Mouse (Mus musculus): ENCODE data around the gene Brca1.
"Not testable (repeated sequence)": the region's sequence is repeated elsewhere in the genome, so short reads cannot be mapped to it uniquely, and the experiment has no call there.

Gene Brca1

DNA sequence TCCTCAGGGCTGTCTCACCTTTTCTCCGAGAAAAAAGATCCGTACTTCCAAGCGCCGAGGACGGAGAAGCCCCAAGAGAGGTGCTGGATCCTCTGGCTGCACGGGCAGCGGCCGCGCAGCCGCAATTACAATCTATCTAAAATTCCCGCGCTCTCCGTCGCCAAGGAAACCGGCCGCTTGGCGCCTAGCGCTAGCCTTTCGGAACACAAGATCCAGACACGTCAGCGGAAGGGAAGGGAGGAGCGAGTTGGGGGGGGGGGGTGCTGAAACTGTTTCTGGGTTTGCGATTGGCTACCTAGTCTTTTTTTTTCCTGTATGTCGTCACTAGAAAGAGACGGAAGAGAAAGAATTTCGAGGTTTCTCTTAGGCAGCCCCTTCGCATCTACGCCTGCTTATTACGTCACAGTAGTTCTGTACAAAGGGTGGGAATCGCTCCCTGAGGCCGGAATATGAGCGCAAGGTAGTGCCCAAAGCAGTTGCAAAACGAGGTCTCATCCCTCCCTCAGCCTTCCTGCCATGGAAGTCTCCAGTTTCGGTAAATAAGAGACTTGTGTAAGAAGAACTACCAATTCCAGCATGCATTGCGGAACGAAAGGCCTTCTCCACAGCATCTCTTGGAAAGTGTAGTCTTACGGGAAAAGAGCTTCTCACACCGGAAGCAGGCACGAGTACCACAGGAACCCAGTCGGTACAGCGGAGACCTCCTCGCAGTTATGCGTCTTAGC, at the start of gene Brca1, which contains the start of gene Nbr1:
Brca1 (minus strand) TSS at position 205 of the 725 bp plus-strand sequence.
Nbr1 (plus strand) TSS at position 399 of the 725 bp plus-strand sequence.
- peak; percentile 97 for DNase-seq (ENCODE audit: low read depth, low spot score)

DNA sequence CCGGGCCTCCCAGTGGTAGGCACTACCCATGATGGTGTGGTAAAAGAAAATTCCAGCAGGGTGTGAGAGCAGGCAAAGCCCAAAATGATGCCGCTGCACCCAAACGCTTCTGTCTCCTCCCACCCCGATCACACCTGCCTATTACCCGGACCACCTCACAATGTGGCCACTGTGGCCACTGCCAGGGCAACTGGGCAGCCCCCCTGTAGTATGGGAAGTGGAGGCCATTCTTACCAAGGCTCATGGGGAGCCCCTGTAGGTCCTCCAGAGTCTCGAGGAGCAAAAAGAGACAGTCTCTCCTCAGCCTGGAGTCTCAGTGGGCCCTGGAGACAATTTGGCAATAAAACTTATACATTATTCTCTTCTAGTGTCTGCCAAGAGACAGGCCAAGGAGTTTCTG, 47.4 kb upstream of the Brca1 start, which contains the start of gene Gm11634:
Gm11634 (minus strand) TSS at position 101 of the 400 bp plus-strand sequence.
- DNase-seq (ENCODE audit: low read depth, low spot score): no peak

DNA sequence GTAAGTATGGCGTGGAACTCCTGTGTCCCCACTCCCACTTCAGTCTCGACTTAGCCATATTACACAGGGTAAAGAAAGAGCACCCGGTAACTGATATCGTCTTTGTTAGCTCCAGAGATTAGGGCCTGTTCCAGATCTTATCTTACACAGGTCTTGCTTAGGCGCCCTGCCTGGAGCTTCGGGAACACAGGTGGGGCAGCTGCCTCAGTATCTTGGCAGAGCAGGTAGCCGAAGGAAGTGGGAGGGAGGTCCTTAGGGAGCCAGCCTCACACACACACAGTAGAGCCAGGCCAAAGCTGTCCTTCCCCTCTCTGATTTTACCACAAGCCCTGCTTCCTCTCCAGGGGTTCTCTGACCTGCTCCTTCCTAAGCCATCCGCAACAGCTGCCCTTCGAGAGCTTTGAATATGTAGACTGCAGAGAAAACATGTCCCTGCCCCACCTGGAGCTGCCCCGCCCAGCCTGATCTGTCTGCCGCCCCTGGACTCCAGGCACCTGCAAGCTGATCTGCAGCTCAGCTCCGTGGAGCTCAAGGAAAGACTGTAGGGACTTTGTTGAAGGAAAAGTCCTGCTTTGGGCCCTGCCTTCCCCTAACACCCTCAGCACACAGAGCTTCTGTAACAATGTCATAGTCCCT, 38.4 kb upstream of the Brca1 start:
- no peak for DNase-seq (ENCODE audit: low read depth, low spot score)

DNA sequence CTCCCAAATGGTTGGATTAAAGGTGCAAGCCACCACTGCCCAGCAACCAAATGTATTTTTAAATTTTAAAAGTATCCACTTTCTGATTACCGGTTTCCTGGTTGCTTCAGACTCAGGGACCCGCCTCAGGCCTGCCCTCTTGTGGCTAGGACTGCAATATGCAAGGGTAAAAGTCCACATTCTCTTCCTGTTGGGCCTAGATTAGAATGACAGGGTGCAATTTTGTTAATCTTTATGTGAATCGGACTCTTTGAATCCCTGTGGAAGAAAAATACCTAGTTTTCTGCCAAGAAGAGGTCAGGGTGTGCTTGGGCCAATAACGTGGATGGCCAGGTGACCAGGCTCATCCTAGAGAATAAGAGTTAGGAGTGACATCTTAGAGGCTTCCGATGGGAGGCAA, 37.7 kb upstream of the Brca1 start:
- DNase-seq (ENCODE audit: low read depth, low spot score): peak; percentile 87

DNA sequence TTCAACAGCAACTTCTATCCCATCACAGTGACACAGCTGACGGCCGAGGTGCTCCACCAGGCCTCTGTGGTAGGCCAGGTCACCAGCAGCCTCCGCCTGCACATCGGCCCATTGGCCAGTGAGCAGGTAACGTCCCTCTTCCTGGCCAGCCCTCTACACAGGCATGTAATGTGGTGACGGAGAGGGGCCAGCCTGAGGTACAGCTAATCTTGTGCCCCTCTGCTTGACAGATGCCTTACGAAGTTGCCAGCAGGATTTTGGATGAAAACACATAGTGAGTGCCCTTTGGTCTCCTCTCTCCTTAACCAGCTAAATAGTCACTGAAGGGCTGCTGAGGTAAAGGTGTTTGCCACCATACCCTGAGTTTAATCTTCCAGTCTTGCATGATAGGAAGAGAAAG, 37.1 kb upstream of the Brca1 start:
- no peak for DNase-seq (ENCODE audit: low read depth, low spot score)

DNA sequence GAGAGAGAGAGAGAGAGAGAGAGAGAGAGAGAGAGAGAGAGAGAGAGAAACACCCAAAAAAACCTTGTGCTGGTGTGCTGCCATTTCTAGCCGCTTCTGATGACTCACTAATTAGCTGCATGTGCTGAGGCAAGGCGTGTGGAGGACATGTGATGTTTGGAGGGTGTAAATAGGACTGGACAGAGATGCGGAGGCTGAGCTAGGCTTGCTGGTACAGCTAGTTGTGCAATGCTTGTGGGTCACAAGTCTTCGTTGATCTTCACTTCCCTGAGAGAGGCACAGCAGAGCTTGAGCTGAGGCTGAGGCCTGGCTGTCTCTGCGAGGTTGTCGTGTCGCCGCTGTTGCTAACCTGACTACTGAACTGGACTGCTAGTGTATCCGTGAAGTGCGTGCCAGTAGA, 35.9 kb upstream of the Brca1 start:
- no peak for DNase-seq (ENCODE audit: low read depth, low spot score)

DNA sequence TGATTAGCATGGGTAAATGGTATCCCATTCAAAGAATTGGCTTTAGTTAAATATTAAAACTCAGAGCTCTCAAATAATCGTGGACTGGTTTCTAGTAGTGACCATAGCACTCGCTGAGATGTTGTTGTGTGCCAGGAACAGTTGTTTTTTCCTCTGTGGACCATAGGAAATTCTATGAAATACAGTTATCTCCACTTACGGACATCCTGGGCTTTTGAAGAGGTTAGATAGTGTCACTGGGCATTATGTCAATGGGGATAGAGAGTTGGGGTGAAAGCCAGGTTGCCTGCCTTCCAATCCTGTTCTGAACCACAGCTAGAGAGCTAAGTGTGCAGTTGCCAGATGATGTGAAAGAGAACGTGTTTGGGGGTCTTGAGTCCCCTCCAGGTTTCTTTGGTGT, 34.0 kb upstream of the Brca1 start:
- DNase-seq (ENCODE audit: low read depth, low spot score): no peak

DNA sequence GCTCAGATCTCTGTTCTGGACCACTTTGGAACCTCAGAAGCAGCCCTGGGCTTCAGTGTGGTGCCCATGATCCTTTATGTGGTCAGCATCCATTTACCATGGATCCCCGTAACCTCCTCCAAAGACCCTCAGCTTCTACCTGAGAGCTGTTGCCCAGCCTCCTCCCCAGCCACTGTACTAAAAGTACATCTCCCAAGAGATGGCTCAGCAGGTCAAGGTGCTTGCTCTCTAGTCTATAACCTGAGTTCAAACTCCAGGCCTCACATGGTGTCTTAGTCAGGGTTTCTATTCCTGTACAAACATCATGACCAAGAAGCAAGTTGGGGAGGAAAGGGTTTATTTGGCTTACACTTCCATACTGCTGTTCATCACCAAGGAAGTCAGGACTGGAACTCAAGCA, 33.3 kb upstream of the Brca1 start:
- not testable (repeated sequence) for DNase-seq (ENCODE audit: low read depth, low spot score)

DNA sequence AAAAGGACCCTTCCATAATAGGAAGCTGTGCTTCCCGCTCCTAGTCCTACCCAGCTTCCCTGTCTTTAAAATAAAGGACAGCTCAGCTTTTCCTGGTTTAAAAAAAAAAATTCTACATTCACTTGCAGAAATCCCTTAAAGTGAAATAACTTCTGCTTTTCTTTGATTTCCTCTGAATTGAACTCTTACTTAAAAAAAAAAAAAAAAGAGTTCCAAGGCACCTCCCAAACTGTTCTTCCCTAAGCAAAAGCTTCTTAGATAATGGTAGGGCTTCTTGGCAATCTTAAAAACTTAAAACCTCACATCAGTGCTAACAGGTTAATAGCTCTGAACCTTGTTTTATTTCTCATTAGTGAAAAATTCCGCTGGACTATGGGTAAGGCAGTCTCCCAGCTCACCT, 31.4 kb upstream of the Brca1 start:
- no peak for DNase-seq (ENCODE audit: low read depth, low spot score)

DNA sequence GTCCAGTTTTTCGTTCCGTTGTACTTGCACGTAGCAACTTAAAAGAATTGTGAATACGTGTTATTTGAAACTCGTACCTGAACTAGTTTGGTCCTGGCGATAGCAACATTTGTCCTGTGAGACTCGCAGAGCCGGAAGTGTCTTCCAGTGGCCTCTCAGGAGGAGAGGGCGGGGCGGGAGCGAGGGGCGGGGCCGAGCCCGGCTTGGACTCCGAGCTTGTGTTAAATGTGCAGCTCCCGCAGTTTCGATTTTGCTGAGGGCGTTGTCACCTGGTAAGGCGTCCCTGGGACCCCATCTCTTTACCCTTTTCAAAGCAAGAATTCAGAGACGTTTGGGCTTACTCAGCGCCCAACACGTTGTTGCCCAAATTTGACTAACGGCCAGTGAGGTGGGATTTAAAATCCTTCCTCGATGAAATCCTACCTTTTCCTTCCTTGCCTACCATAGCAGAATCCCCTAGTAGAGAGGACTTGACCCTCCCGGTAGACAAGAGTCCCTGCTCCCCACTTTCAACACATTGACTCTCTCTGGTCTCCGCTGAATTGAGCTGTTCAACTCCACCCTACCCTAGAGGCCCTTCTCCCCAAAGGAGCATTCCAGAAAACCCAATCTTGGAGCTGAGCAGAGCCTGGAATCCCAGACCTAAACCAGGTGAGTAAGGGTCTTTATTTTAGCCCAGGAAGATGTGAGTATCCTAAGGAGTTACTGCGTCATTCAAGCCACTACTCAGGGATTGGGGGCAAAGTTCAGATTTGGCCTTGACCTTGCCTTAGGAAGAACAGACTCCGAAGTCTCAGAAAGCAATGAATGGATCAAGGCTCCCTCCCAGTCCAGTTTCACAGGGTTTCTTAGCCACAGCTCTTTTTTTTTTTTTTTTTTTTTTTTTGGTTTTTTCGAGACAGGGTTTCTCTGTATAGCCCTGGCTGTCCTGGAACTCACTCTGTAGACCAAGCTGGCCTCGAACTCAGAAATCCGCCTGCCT, 30.6 kb upstream of the Brca1 start, which contains the start of gene Tmem106a:
Tmem106a (plus strand) TSS at position 189 of the 982 bp plus-strand sequence.
- DNase-seq (ENCODE audit: low read depth, low spot score): peak; percentile 82

DNA sequence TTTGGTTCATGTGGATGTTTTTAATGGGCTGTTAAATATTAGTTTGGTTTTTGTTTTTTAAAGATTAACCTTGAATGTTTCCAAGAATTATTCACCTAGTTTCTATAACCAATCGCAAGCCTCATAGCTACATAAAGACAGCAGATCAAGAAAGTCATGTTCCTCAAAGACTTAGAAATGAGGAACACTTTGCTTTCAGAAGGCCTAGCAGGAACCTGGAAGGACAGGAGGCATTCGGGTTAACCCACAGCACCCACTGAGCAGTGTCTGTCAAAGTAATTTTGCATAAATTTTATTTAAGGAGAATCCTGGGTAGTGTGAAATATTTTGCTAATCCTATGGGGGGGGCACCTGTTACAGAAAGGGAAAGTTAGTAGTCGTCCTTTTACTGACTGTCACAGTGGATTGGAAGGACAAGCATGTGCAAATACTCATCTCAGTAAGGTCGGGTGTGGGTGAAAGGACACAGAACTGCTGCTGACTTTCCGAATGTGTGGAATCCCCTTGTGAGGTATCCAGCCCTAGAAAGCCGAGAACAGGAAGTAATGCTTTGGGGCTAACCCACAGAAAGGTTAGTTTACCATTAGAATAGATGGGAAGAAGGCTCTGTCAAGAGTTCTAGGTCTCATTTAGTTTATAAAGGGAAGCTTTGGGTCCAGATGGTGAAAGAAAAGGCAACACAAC, 29.5 kb upstream of the Brca1 start:
- DNase-seq (ENCODE audit: low read depth, low spot score): no peak

DNA sequence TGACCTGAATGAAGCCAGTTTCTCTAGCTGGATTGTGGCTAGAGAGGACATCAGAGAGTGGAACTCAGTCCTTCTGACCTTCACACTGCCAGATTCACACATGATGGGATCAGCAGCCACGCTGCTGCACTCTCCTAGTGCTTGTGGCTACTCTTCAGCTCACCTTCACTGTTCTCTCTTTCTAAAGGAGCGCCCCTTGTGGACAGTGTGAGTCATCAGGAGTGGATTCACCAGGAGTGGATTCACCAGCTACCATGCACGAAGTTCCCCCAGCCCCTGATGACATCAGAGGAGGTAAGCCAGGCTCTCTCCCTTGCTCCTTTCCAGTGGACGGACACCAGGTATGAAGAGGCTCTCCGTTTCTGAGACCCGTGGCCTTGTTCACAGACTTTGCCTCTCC, 24.4 kb upstream of the Brca1 start:
- peak; percentile 11 for DNase-seq (ENCODE audit: low read depth, low spot score)

DNA sequence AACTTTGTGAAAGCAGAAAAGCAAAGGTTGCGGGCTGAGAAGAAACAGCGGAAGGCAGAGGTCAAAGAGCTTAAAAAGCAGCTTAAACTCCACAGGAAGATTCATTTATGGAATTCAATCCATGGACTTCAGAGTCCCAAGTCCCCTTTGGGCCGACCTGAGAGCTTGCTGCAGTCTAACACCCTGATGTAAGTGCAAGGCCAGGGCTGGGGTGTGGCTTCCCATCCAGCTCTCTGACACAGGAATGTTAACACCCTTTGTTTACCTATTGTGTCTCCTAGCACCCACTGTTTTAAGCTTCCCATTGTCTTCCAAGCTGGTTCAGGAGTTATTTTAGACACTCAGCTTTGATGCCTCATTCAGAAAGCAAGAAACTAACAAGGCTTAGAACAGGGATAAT, 16.7 kb upstream of the Brca1 start:
- DNase-seq (ENCODE audit: low read depth, low spot score): no peak

DNA sequence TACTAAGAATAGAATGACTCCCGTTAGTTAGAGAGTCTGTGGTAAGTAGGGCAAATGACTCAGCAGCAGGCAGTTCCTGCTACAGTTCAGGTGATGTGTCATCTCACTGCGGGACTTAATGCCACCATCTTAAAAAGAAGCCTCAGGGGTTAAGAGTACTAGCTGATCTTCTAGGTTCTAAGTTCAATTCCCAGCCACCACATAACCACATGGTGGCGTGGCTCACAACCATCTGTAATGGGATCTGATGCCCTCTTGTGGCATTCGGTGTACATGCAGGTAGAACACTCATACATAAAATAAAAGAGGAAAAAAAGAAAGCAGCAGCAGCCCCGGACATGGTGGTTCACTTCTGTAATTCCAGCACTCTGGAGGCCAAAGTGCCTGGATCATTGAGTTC, 10.6 kb upstream of the Brca1 start:
- DNase-seq (ENCODE audit: low read depth, low spot score): peak; percentile 86

DNA sequence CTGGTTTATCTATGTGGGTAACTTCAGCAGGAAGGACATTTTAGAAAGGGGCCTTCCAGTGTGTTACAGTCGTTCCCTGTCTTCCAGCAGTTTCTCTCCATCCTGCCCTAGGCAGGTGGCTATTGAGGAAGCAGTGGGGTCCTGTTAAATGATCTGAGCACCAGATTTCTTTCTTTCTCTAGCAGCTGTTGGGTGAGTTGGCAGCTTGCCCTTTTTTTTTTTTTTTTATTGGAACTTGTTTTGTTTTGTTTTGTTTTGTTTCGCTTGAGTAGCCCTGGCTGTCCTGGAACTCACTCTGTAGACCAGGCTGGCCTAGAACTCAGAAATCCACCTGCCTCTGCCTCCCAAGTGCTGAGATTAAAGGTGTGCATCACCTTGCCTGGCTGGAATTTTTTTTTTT, 5.2 kb upstream of the Brca1 start:
- DNase-seq (ENCODE audit: low read depth, low spot score): no peak

DNA sequence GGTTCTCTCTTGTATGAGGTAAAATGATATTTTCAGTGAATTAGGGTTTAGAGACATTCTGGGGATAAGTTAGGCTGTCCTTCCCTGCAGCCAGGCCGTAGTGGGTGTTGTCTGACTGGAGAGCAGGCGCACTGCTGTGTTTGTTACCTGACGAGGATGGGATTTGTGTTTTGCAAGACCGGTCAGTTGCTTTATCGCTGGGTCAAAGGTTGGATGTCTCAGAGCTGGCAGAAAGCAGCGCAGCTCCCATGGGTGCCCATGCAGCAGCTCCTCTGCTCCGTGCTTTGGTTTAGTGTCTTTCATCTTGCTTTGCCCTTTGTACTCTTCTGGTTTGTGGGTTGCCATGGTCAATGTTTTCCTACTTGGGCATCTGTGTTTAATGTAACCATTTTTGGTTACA, 4.8 kb upstream of the Brca1 start:
- no peak for DNase-seq (ENCODE audit: low read depth, low spot score)

DNA sequence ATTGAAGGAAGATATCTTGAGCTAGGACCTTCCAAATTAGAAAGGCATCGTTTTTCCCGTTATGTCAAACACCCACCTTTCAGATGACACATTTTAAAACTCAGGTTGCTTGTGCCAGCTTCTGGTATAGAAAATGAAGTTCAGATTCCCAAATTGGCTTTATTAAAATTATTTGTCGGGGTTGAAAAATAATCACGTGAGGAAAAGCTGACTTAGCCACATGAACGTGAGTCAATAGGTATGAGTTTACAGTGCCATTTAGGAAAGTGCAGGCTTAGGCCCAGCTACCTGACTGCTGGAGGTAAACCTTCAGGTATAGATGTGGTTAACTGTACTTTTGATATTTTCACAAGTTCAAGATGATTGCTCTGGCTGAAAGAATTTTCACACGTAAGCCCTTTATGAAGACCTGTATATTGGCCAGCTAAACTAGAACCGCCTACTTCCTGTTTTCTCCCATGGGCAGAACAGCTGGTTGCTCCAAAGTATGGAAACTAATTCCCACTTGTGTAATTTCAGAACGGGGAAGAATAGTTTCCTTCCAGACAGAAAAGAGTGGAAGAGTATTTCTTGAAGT, 1.7 kb upstream of the Brca1 start:
- DNase-seq (ENCODE audit: low read depth, low spot score): peak; percentile 27

DNA sequence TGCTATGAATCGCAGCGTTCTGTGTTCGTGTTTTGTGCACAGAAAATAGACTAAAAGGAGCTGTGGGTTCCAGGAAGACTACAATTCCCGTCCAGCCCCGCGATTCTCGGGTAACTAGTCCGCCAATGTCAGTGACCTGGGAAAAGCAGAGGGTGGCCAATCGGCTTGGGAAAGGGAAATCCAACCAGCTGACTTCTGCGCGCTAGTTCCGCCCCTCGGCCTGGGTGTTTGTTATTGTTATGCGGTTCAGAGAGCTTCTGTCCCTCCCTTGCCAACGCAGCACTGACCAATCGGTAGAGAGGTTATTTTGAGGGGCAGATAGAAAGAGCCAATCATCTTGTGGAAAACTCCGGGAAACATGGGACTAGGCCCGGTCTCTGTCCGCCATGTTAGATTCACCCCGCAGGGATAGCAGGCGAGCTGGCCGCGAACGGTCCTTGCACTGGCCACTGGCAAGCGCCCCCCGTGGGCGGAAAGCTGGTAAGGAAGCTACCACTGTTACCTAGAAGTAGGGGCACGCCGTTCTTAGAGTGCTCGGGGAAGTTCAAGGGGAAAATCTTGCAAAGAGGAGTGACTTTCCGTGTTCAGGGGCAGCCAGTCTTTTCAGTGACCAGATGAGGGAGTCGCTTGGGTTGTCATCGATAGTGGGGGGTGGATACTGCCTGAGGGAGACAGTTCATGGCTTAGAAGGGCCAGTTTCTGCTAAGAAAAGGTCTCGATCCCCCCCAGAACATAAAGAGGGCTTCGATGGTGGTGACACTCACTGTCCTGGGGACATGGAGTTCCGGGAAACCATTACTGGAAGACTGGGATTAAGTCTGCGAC, 933 bp upstream of the Brca1 start:
- peak; percentile 98 for DNase-seq (ENCODE audit: low read depth, low spot score)

DNA sequence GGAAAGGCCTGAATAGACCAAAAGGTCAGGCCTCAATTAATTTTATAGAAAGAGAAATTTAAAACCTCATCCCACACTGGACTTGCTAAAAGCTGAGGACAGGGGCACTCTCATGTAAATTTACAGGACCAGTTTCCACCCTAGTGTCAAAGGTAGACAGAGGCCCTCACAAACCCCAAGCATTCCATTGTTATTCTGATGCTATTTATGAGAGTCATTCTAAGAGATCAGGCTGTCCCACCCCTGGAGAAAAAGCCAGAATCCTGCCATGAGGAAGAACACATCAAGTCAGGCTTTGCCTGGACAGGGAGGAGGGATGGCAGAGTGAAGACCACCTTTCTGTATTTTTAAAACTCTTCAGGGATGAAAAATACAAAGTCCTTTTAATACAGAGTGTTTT, 3.2 kb downstream of the Brca1 start:
- no peak for DNase-seq (ENCODE audit: low read depth, low spot score)

DNA sequence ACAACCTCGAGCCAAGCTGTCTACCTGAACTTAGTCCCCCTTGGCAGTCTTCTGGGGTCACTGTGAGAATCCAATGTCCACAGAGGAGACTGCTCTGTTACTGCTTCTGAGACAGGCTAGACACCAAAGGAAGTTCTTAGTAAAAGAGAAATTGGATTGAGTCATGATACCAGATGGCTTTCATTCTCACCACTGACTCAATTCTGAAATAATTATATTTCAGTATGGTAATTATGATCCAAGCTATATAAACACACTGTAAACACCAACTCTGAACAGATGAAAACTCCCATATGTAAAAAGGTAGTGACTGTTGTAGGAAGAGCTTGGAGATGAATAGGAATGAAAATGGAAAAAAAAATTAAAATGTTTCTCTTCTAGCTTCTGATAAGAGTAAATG, 7.6 kb downstream of the Brca1 start:
- DNase-seq (ENCODE audit: low read depth, low spot score): no peak

Measured in CD4-positive, CD25-positive, alpha-beta regulatory T cell, adult 2 months (primary cell).